9 mouse cellular contexts compared by ENCODE assay signal in genomic region chr13:51756019-51756418, GRCm38 (mm10). TPM values are rescaled to one million over a fixed set of nuclear protein-coding genes. Genes with fewer than 3 reads are reported as not detected.
A peak's percentile ranks its signal among the peaks of the same experiment; 100 is the strongest.
DNase-seq lines count a peak whose midpoint lies in the region; ATAC-seq and TF ChIP-seq lines count a peak whose summit lies in the region.
"Had no signal": no experiment of that assay in that cellular context is flagged by ENCODE, and none has a peak within 500 bp of the region (broad histone marks: within the 10 kb centered on the region; RNA-seq: fewer than 3 reads in every experiment).

No protein-coding gene starts in this region.

- H3K4me1 ChIP-seq in heart, postnatal 0 days (ENCODE audit: control insufficient read depth, insufficient read depth) = peaks cover 42% of the 10 kb centered on the region
- peaks cover 87% of the 10 kb centered on the region for H3K4me1 ChIP-seq in thymus, adult 2 months (replicated peaks; ENCODE audit: control insufficient read depth, insufficient read depth, low read length)
- H3K4me1 ChIP-seq in limb, embryonic 10.5 days = peaks cover 66% of the 10 kb centered on the region

- no peaks in the 10 kb centered on the region for H3K27me3 ChIP-seq in heart, postnatal 0 days (ENCODE audit: control insufficient read depth, insufficient read depth, low read length)
- no peaks in the 10 kb centered on the region for H3K27me3 ChIP-seq in thymus, adult 2 months (ENCODE audit: control insufficient read depth, insufficient read depth, low read length)
- no peaks in the 10 kb centered on the region for H3K27me3 ChIP-seq in limb, embryonic 10.5 days (ENCODE audit: low read depth, poor library complexity, severe bottlenecking)
- H3K27me3 ChIP-seq: forebrain, embryonic 13.5 days; limb, embryonic 13.5 days had no signal

- no peak for ATAC-seq in heart, postnatal 0 days (ENCODE audit: insufficient read depth, low read depth)
- ATAC-seq: forebrain, embryonic 13.5 days had no signal

- H3K4me2 ChIP-seq in heart, postnatal 0 days (ENCODE audit: low read depth, low read length) = no peak overlapping the region
- H3K4me2 ChIP-seq: forebrain, embryonic 13.5 days; limb, embryonic 13.5 days had no signal

- no peak overlapping the region; the same call in 1 of the 2 replicates for H3K9ac ChIP-seq in heart, postnatal 0 days (replicated peaks; ENCODE audit: low read depth, low read length)
- H3K9ac ChIP-seq: forebrain, embryonic 13.5 days; limb, embryonic 13.5 days had no signal

- no peak for TF ChIP-seq CTCF in heart, postnatal 0 days (IDR thresholded peaks at IDR 0.05; ENCODE audit: low read depth)
- TF ChIP-seq CTCF in thymus, adult 2 months (IDR thresholded peaks at IDR 0.05; ENCODE audit: borderline replicate concordance, control insufficient read depth, extremely low read depth, insufficient read depth, low read length, poor library complexity) = no peak

- TF ChIP-seq POLR2A in thymus, adult 2 months (IDR thresholded peaks at IDR 0.05; ENCODE audit: control insufficient read depth, extremely low read depth, insufficient read depth, low read length, poor library complexity) = no peak

- no peaks in the 10 kb centered on the region for H3K36me3 ChIP-seq in heart, postnatal 0 days (replicated peaks; ENCODE audit: control insufficient read depth, insufficient read depth, low read length)
- no peaks in the 10 kb centered on the region for H3K36me3 ChIP-seq in thymus, adult 2 months (ENCODE audit: control insufficient read depth, insufficient read depth, low read length)
- H3K36me3 ChIP-seq in limb, embryonic 10.5 days = no peaks in the 10 kb centered on the region
- H3K36me3 ChIP-seq: limb, embryonic 13.5 days had no signal

- 62% methylated on average over 9 of the region's 9 CpGs for WGBS in heart, postnatal 0 days
- WGBS in thymus, adult 2 months = 60% methylated on average over 9 of the region's 9 CpGs
- 76% methylated on average over 9 of the region's 9 CpGs for WGBS in limb, embryonic 10.5 days

- H3K9me3 ChIP-seq in heart, postnatal 0 days (replicated peaks; ENCODE audit: control insufficient read depth, low read length) = no peaks in the 10 kb centered on the region
- H3K9me3 ChIP-seq in limb, embryonic 10.5 days (replicated peaks) = no peaks in the 10 kb centered on the region
- H3K9me3 ChIP-seq: forebrain, embryonic 13.5 days; limb, embryonic 13.5 days had no signal

- no peak for TF ChIP-seq EP300 in heart, postnatal 0 days (IDR thresholded peaks at IDR 0.05; ENCODE audit: low read depth)

- no peak overlapping the region for H3K4me3 ChIP-seq in heart, postnatal 0 days (ENCODE audit: low read depth, low read length)
- H3K4me3 ChIP-seq in thymus, adult 2 months (ENCODE audit: control insufficient read depth, insufficient read depth, low read length) = no peak overlapping the region
- no peak overlapping the region for H3K4me3 ChIP-seq in limb, embryonic 10.5 days
- H3K4me3 ChIP-seq: forebrain, embryonic 13.5 days; limb, embryonic 13.5 days had no signal

- peak overlapping the region; percentile 39; the same call in 1 of the 2 replicates for H3K27ac ChIP-seq in heart, postnatal 0 days (ENCODE audit: low read depth)
- H3K27ac ChIP-seq in thymus, adult 2 months (ENCODE audit: control insufficient read depth, insufficient read depth, low read length) = peak overlapping the region; percentile 98
- 0 out of 2 replicates have a peak overlapping the region, but pooled peaks have one; percentile 12 for H3K27ac ChIP-seq in limb, embryonic 10.5 days
- H3K27ac ChIP-seq: forebrain, embryonic 13.5 days; limb, embryonic 13.5 days had no signal

- DNase-seq in heart, postnatal 0 days (ENCODE audit: low spot score) = no peak
- DNase-seq in heart, adult 8-10 months (ENCODE audit: low spot score) = no peak
- DNase-seq in thymus, adult 2 months = no peak
- DNase-seq in thymus, postnatal 0 days (ENCODE audit: low spot score) = no peak
- DNase-seq in limb, embryonic 10.5 days (ENCODE audit: low spot score) = no peak
- DNase-seq in lung, postnatal 4 days = no peak
- no peak for DNase-seq in urinary bladder, adult 18-20 months (ENCODE audit: low spot score in 2 of 2)

RNA-seq across cellular contexts. Expression of gene Sema4d, which starts 37.5 kb away (rescaled TPM):
- total RNA-seq in heart, postnatal 0 days (2014; rRNA removed; ENCODE audit: low replicate concordance) = 11.6 and 12.6 TPM in 2 replicates
- polyA plus RNA-seq in heart, postnatal 0 days (2015; fragmentation: Nextera tagmentation; extraction: Ambion mirVana) = 16.7 and 18.2 TPM in 2 replicates
- total RNA-seq in heart, adult 8-10 months (2022) = 10 to 100 TPM; 56.5 to 72.3 (median 68.6) TPM
- 156 and 182 TPM in 2 replicates for polyA plus RNA-seq in thymus, adult 2 months (2012; rRNA removed)
- polyA plus RNA-seq in thymus, postnatal 0 days (2015; fragmentation: Nextera tagmentation; extraction: Ambion mirVana) = 55.9 and 58.5 TPM in 2 replicates
- 5.9 and 6.0 TPM in 2 replicates for polyA plus RNA-seq in limb, embryonic 10.5 days (2016; fragmentation: Nextera tagmentation; extraction: Ambion mirVana)

Comparison
In these comparisons a context has a peak if more than half of its experiments do, and no peak if none do; other contexts are left out.
1. H3K27ac ChIP-seq: peak in every context shown above with its lines; median percentile 98 in thymus, adult 2 months; 39 in heart, postnatal 0 days; 12 in limb, embryonic 10.5 days.